Mouse (Mus musculus): ENCODE data around the gene Rack1.
"Not testable (repeated sequence)": the region's sequence is repeated elsewhere in the genome, so short reads cannot be mapped to it uniquely, and the experiment has no call there.

Gene Rack1

GRCm38 (mm10) chr11:48819614-48820307 is 19.6 kb downstream of the Rack1 start:
- DNase-seq (ENCODE audit: low read depth, low spot score): peak; percentile 74

- DNase-seq (ENCODE audit: low read depth, low spot score): peak; percentile 84
These were observed 20.2 kb downstream of the Rack1 start for GRCm38 (mm10) chr11:48820308-48820674.

- DNase-seq (ENCODE audit: low read depth, low spot score): not testable (repeated sequence)
These were observed 21.2 kb downstream of the Rack1 start for GRCm38 (mm10) chr11:48821299-48821698.

DNA sequence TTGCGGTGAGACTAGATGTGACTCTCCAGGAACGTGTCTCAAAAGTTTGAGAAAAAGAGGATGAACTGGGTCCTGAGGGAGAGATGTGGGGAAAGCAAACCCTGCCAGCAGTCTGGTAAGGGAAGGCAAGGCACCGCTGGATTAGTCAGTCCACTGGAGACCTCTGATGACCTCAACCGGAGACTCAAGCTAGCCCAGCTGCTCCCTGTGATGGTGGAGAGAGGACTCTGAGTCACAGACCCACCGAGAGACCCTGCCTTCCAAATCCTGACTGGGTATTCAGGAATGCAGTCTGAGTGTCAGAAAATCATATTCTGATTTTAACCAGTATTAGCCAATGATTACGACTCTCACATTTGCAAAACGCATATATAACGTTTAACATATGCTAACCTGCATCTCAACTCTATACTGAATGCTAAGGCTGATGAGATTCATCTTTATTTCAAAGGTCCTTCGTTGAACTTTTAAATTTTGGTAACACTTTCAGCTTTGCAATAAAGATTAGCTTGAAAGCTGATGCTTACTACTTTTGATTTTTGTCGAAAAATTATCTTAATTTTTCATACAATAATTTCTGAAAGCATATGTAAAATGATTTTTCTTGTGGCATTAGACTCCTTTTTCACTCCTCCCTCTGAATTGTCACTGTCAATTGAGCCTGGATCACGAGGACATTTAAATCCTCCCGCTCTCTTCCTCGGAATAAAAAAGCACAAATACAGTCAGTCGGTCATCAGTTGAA is 22.8 kb downstream of the Rack1 start:
- peak; percentile 85 for DNase-seq (ENCODE audit: low read depth, low spot score)

- peak; percentile 92 for DNase-seq (ENCODE audit: low read depth, low spot score)
These were observed 23.4 kb downstream of the Rack1 start for GRCm38 (mm10) chr11:48823536-48823972.

DNA sequence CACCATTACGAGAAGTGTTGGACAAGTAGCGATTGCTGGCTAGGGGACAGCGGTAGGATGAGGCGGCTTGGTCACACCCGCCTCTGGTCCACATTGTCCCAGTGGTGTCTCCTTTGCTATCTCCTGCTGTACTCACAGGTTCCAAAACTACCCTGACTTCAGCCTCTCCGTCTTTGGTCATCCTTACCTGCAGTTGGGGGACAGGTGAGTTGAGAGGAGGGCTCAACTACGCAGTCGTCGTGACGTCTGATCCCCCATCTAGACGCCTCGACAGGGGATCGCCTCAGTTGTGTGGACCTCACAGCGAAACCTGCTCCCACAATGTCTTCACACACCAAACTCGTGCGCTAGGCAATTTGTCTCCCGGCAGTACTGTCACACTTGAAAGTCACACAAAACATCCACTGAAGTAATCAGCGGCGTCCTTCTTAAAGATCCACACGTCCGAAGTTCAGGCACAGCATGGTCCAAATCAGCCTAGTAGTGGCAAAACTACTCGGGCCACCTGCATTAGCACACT is 24.2 kb downstream of the Rack1 start:
- DNase-seq (ENCODE audit: low read depth, low spot score): no peak

DNA sequence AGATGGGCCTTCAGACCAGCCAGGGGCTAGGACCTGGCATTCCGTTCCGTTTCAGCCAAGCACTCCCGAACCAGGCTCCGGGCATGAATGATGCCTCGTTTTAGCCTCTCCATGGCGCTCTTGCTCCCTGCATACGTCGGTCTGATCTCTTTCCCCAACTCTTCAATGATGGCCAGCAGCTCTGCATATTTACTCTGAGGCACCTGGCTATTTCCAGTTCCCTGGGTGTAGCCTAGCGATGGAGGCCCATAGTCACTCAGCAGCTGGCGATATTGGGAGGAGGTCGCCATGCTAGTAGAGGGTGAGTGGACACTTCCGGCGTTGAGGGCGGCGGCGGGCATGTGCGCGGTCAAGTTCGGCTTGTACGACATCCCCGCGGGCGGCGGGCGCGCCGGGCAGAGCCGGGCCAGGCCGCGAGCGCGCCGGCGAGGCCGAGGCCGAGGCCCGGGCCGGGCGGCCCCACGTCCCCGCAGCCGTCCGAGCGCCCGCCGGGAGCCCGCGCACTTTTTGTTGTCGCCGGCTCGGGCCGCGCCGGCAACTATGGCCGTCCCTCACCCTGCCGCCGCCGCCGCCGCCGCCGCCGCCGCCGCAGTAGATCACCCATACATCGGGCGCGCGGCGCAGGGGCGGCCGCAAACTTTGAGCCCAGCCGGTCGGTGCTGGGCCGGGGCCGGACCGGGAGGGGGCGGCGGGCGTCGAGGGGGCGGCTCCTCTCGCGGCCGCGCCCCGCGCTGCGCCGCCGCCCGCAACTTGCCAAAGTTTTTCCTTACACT is 26.0 kb downstream of the Rack1 start, which contains the start of the genes Trim7 and Gm12184:
Trim7 (plus strand) TSS at position 162 of the 773 bp plus-strand sequence.
Gm12184 (minus strand) TSS at position 677 of the 773 bp plus-strand sequence.
- not testable (repeated sequence) for DNase-seq (ENCODE audit: low read depth, low spot score)

DNA sequence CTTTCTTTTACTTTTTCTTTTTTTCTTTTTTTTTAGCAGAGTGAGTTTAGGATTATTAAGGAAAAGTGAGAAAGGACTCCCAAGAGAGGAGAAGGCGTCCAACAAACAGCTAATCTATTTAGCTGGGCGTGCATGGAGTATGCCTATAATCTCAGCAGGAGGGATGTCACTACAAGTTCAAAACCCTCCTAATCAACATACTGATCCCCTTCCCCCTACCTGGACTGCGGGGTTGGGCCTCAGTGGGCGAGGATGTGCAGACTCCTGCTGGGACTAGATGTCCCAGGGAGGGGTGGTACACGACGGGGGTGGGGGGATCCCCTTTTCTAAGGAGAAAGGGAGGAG is 26.6 kb downstream of the Rack1 start:
- no peak for DNase-seq (ENCODE audit: low read depth, low spot score)

DNA sequence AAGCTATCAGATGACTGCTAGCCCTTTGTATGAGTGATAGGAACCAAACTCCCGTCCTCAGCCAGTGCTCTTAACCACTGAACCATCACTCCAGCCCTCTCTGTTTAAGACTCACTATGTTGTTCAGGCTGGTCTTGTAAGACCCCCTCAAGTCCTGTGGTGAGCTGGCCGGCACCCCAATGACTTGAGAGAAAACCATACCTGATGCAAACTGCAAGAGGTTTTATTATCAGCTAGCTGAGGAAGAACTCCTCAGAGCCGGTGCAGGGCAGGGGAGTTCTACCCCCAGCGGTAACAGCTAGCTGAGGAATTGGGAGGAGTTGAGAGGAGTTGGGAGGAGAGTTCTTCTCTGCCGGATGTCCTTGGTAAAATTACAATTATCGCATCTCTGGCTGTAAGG is 27.8 kb downstream of the Rack1 start:
- no peak for DNase-seq (ENCODE audit: low read depth, low spot score)

- no peak for DNase-seq (ENCODE audit: low read depth, low spot score)
These were observed 30.1 kb downstream of the Rack1 start for GRCm38 (mm10) chr11:48830279-48830678.

DNA sequence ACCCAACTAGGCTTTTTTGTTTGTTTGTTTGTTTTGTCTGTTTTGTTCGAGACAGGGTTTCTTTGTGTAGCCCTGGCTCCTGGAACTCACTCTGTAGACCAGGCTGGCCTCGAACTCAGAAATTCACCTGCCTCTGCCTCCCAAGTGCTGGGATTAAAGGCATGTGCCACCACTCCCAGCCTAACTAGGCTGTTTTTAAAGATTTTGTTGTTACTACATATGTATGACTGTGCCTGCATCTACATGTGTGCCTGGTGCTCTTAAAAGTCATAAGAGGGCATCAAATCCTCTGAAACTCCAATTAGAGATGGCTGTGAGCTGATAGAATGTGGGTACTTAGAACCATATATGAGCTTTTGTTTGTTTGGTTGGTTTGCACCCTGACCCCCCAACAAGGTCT is 31.1 kb downstream of the Rack1 start:
- no peak for DNase-seq (ENCODE audit: low read depth, low spot score)

GRCm38 (mm10) chr11:48833078-48833730 is 33.1 kb downstream of the Rack1 start:
- no peak for DNase-seq (ENCODE audit: low read depth, low spot score)

DNA sequence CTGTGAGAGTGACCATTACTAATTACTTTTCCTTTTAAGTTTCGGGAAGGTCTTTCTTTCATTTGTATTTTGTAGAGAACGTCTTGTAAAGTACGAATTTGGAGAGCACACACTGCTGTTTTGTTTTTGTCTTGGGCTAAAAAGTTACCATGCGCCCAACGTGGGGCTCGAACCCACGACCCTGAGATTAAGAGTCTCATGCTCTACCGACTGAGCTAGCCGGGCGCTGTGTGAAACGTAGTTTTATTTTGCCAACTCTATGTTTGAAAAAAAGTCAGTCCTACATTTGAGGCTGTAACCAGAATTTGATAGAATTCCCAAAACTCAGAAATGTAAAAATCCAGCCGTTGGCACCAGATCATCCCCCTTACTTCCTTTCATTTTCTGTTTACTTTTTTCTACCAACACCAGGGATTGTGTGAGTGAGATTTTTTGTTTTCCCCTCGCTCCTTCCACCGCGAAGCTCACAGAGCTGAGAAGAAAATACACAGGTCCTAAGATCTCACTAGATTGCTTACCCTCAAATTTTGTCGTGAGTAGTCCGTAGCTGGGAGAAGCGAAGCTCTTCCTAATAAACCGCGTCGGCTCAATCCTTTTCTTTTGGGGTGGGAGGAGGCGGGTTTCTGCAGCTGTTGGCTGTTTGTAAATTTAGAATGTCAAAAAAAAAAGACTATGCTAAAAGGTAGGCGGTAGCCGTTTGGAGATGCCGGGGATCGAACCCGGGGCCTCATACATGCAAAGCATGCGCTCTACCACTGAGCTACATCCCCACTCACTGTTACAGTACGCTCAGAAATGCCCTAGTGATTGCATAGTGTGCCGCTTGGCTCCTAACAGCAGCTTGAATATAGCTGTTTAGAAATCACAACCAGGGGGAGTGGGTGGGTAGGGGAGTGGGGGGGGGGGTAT is 33.9 kb downstream of the Rack1 start:
- peak; percentile 93 for DNase-seq (ENCODE audit: low read depth, low spot score)

DNA sequence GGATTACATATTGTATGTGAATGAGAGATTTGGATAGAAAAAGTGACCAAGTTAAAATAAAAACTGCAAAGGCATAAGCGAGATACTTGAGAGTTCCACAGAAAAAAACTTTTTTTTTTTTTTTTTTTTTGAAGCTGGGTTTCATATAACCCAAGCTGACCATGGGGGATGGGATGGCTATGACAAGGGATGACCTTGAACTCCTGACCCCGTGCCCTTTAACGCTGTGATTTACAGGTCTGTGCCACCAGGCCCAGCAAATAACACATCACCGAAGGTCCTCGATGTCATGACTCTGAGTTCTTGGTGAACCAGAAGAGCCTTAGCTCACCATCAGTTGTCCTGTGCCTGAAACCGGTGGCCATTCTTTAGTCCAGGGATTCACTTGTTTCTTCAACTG is 35.8 kb downstream of the Rack1 start:
- DNase-seq (ENCODE audit: low read depth, low spot score): no peak

GRCm38 (mm10) chr11:48836990-48837309 is 36.8 kb downstream of the Rack1 start:
- DNase-seq (ENCODE audit: low read depth, low spot score): no peak

DNA sequence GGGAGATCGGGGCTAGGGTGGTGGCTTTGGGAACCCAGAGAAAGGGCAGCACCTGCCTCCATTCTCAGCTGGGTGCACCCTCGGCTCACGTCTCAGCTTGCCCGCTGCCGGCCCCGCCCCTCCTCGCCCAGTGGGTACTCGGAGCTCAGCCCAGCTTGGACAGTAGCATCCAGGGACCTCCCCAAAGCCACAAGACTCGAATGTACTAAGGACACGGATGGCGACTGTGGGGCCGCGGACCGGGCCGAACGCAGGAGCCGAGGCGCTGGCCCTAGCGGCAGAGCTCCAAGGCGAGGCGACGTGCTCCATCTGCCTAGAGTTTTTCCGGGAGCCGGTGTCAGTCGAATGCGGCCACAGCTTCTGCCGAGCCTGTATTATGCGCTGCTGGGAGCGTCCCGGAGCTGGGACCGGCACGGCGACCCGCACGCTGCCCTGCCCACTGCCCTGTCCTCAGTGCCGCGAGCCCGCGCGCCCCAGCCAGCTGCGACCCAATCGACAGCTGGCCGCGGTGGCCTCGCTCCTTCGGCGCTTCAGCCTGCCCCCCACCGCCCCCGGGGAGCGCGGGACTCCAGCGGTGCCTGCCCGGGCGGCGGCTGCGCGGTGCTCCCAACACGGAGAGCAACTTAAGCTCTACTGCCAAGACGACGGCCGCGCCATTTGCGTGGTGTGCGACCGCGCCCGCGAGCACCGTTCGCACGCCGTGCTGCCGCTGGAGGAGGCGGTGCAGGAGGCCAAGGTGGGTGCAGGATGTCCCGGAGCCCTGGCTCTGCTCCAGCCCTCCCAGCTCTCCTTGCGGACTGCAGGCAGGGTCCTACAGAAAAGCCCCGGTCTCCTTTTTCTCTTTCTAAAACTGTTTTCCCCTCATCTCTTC is 37.4 kb downstream of the Rack1 start:
- DNase-seq (ENCODE audit: low read depth, low spot score): peak; percentile 50

GRCm38 (mm10) chr11:48838181-48838797 is 38.2 kb downstream of the Rack1 start:
- peak; percentile 59 for DNase-seq (ENCODE audit: low read depth, low spot score)

GRCm38 (mm10) chr11:48838879-48839680 is 38.9 kb downstream of the Rack1 start:
- peak; percentile 39 for DNase-seq (ENCODE audit: low read depth, low spot score)
